Mouse (Mus musculus) ES-Bruce4 (cell line): Measurements from ENCODE around the gene Tfam. TPM values are rescaled to one million over a fixed set of nuclear protein-coding genes. Genes with fewer than 3 reads are reported as not detected.

Source experiments
- H3K27ac ChIP-seq: 2 replicates; pipeline ENCODE4 v1.5.1; 2012; ENCODE audit warnings: low read length, inconsistent platforms; ENCODE audit not compliant: insufficient read depth
- H3K27me3 ChIP-seq: 2 replicates; pipeline ENCODE4 v1.6.1; 2012; ENCODE audit warnings: mild to moderate bottlenecking, low read length, inconsistent platforms; ENCODE audit not compliant: control insufficient read depth, poor library complexity, insufficient read depth, severe bottlenecking
- H3K36me3 ChIP-seq: 2 replicates; pipeline ENCODE4 v1.6.1; 2012; ENCODE audit warnings: inconsistent platforms, mild to moderate bottlenecking, low read length, moderate library complexity; ENCODE audit not compliant: control insufficient read depth, poor library complexity, insufficient read depth, severe bottlenecking
- H3K4me1 ChIP-seq: one replicate; pipeline ENCODE4 v1.8.1; 2011; ENCODE audit warnings: low read length; ENCODE audit not compliant: control insufficient read depth, insufficient read depth
- H3K4me3 ChIP-seq: 2 replicates; pipeline ENCODE4 v1.5.1; 2011; ENCODE audit warnings: low read depth, mild to moderate bottlenecking, low read length
- H3K9ac ChIP-seq: 2 replicates; pipeline ENCODE4 v1.6.1; 2012; ENCODE audit warnings: low read depth, mild to moderate bottlenecking, inconsistent platforms; ENCODE audit not compliant: poor library complexity, severe bottlenecking
- H3K9me3 ChIP-seq: replicated peaks from 2 replicates; pipeline ENCODE4 v1.6.1; 2012; ENCODE audit warnings: mild to moderate bottlenecking, low read length, inconsistent platforms; ENCODE audit not compliant: control insufficient read depth, poor library complexity, insufficient read depth, severe bottlenecking
- CTCF ChIP-seq: IDR thresholded peaks from one replicate; pipeline ENCODE4 v1.8.1; 2011; ENCODE audit warnings: low read depth, low read length
- EP300 ChIP-seq: IDR thresholded peaks from 2 replicates; pipeline ENCODE4 v1.6.1; 2011; ENCODE audit warnings: low read depth, low read length; ENCODE audit not compliant: insufficient read depth
- POLR2A ChIP-seq: IDR thresholded peaks from one replicate; pipeline ENCODE4 v1.8.1; 2011; ENCODE audit warnings: low read length; ENCODE audit not compliant: insufficient read depth
- polyA plus RNA-seq: library from polyadenylated mRNA; stranded (reverse); fragments of >200 nt; gene quantifications from 2 replicates; pipeline ENCODE4 v1.2.4, GENCODE M21; 2011; ENCODE audit warnings: low read depth; ENCODE audit not compliant: missing spikeins, insufficient read depth, insufficient read length

Tfam gene
- polyA plus RNA-seq, 1 experiment: 112 TPM

DNA sequence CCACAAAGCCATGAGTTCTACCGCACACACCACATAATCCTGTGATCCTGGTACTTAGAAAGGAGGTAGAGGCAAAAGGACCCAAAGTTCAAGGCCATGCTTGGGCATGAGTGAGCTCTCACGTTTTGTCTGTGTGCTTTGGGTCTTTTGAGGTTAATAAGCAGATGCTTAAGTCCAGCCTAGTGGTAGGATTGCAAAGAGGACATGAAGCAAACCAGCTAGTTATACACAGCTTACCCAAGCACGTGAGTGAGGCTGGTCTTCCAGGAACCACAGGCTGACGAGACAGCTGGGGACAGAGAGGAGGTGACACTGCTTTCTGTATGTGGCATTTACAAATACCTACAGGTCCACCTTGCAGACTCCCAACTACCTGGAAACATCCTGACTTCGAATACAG, 14.3 kb upstream of the Tfam start:
- Histone ChIP-seq H3K9me3 (no peaks in the 10 kb centered on the region), H3K27ac (no peak overlapping the region), H3K36me3 (peaks cover 8% of the 10 kb centered on the region; the same call in 1 of the 2 replicates), H3K4me1 (no peaks in the 10 kb centered on the region), H3K4me3 (no peak overlapping the region), H3K27me3 (no peaks in the 10 kb centered on the region), H3K9ac (no peak overlapping the region)
- TF ChIP-seq CTCF (no peak), EP300 (no peak), POLR2A (no peak)

DNA sequence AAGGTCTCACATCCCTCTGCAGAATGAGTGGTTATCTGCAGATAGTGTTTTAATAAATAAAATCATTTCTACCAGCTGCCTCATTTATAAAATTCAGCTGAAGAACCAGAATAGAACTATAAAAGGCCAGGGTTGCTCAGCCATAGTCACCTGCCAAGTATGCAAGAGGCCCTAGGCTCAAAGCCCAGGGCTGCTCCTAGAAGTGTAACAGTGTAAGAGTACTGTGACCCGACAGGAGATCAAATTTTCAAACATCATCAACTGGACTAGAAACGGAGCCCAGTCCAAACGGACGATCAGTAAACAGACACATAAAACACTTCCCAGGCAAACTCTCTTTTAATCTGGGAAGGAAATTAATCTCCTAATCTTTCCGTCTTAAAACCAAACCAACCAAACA, 13.8 kb upstream of the Tfam start:
- H3K27ac ChIP-seq: no peak overlapping the region
- no peak overlapping the region for H3K4me3 ChIP-seq
- no peaks in the 10 kb centered on the region for H3K4me1 ChIP-seq
- TF ChIP-seq EP300: no peak
- TF ChIP-seq POLR2A: no peak
- no peak for TF ChIP-seq CTCF
- H3K9me3 ChIP-seq: no peaks in the 10 kb centered on the region
- no peak overlapping the region for H3K9ac ChIP-seq
- peaks cover 8% of the 10 kb centered on the region; the same call in 1 of the 2 replicates for H3K36me3 ChIP-seq
- no peaks in the 10 kb centered on the region for H3K27me3 ChIP-seq

DNA sequence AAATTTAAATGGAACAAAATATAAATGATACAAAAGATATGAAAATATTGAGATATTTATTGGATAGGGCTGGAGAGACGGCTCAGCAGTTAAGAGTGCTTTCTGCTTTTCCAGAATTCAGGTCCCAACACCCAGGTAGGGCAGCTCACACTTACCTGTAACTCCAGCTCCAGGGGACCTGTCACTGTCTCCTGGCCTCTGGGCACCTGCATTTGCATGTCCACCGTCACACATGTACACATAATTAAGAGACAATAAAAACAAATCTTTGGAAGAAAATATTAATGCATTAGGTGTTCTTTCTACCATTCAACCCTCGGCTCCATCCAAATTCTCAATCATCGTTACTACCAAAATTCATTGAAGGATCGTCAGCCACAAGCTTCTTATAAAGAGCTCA, 13.2 kb upstream of the Tfam start:
- H3K4me3 ChIP-seq: no peak overlapping the region
- no peak overlapping the region for H3K9ac ChIP-seq
- TF ChIP-seq EP300 (no peak), POLR2A (no peak), CTCF (no peak)
- no peaks in the 10 kb centered on the region for H3K27me3 ChIP-seq
- H3K4me1 ChIP-seq: no peaks in the 10 kb centered on the region
- H3K36me3 ChIP-seq: peaks cover 8% of the 10 kb centered on the region; the same call in 1 of the 2 replicates
- H3K9me3 ChIP-seq: no peaks in the 10 kb centered on the region
- H3K27ac ChIP-seq: no peak overlapping the region

DNA sequence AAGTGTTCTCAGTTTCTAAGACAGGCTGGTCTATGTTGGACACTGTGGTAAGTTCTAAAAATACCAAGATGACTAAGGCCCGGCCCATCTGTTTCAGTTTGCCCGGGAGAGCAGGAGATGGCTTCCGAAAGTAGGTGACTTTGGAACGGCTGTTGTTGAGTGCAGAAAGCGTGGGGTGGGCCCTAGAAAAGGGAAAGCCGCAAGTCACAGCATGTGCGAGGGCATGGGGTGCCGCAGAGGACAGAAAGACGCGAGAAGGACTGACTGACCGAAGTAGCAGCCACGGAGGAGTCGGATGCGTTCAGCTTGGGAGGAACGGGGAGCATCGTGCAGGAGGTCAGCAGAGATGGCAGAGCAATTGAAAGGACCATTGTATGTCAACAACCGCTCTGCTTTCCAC, 12.4 kb upstream of the Tfam start:
- Histone ChIP-seq H3K4me3 (no peak overlapping the region), H3K9me3 (no peaks in the 10 kb centered on the region), H3K4me1 (no peaks in the 10 kb centered on the region), H3K36me3 (0 out of 2 replicates have a peak, but pooled peaks cover 4% of the 10 kb centered on the region), H3K9ac (no peak overlapping the region), H3K27ac (no peak overlapping the region), H3K27me3 (no peaks in the 10 kb centered on the region)
- TF ChIP-seq EP300 (no peak), CTCF (no peak), POLR2A (no peak)

DNA sequence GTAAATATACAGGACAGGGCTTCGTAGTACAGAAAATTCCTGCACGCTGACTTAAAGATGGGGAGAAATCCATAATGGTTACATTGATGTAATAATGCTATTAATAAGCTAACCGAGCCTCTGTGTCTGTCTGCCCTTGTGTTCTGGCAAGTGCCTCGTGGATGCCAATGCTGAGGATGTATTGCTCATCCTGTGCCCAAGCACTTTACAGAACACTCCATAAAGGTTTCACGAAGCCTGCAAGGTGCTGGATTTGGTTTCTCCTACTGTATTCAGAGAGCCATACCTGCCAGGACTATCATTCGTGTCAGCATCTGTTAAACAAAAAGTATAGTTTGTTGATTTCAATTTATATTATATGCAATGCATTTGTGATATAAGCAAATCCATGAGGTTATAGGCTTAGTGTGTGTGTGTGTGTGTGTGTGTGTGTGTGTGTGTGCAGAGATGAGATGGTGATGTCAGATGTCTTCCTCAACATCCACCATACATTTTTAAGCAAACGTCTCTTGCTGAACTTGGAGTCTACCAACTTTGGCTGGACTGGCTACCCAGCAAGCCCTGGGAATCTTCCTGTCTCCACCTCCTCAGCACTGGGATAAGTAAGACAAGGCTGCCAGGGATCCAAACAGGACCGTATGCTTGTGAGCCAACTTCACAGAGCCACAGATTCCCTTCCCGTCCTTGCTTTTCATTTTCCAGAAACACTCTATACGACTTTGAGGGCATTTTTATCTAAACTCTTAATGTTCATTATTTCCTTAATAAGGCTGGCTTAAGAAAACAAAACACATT, 11.2 kb upstream of the Tfam start:
- no peak overlapping the region for H3K4me3 ChIP-seq
- no peaks in the 10 kb centered on the region for H3K9me3 ChIP-seq
- H3K4me1 ChIP-seq: no peaks in the 10 kb centered on the region
- no peak overlapping the region for H3K9ac ChIP-seq
- TF ChIP-seq POLR2A (no peak), EP300 (no peak), CTCF (no peak)
- no peak overlapping the region for H3K27ac ChIP-seq
- H3K27me3 ChIP-seq: no peaks in the 10 kb centered on the region
- H3K36me3 ChIP-seq: no peaks in the 10 kb centered on the region

DNA sequence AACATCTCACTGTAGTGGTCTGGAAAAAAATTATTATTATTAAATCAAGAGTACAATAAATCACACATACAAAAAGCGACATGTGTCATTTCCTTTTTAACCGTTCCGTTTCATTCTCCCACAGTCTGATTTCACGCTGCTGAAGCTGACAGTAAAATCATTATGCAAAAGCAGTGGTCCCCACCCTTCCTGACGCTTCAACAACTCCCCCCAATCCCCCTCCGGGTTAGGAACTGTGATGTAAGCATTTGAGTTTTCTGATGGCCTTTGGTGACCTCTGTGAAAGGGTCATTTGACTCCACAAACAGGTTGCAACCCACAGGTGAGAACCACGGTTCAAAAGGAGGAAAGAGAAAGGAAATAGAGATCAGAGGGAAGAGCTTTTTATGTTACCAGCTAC, 8.9 kb upstream of the Tfam start:
- TF ChIP-seq CTCF (no peak), POLR2A (no peak), EP300 (no peak)
- no peak overlapping the region for H3K4me3 ChIP-seq
- no peaks in the 10 kb centered on the region for H3K27me3 ChIP-seq
- H3K4me1 ChIP-seq: no peaks in the 10 kb centered on the region
- H3K9me3 ChIP-seq: no peaks in the 10 kb centered on the region
- no peaks in the 10 kb centered on the region for H3K36me3 ChIP-seq
- H3K27ac ChIP-seq: no peak overlapping the region
- H3K9ac ChIP-seq: no peak overlapping the region
